Mouse (Mus musculus): ENCODE results near the gene Osbpl5. TPM values are rescaled to one million over a fixed set of nuclear protein-coding genes. Genes with fewer than 3 reads are reported as not detected.

Gene Osbpl5
- polyA plus RNA-seq, 1 experiment = 6.7 TPM

DNA sequence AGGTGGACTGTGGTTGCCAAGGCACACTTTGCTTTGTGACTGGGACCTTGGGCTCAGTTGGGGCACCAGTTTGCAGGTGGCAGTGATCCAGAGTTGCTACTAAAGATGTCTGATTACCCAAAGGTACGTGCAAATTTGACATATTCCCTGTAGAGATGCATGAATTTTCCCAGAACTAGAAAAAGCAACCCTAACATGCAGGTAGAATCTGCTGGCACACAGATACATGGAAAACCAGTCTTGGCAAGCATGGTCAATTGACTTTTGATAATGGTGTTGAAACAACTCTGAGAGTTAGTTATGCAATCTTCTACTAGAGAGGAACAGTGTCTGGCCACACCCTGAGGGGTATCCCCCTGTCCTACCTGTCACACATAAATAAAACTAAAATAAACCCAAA, 5.4 kb downstream of the Osbpl5 start:
- Histone ChIP-seq H3K4me1 (ENCODE audit: control insufficient read depth, insufficient read depth, low read length) (no peaks in the 10 kb centered on the region), H3K4me3 (replicated peaks; ENCODE audit: control insufficient read depth, low read depth, low read length) (no peak overlapping the region), H3K27ac (ENCODE audit: control insufficient read depth, insufficient read depth, low read depth, low read length, poor library complexity) (no peak overlapping the region)
- 69% methylated on average over 1 of the region's 1 CpGs for WGBS
- no peak for TF ChIP-seq CTCF (IDR thresholded peaks at IDR 0.05; ENCODE audit: control insufficient read depth, insufficient read depth, low read length)
- no peak for TF ChIP-seq POLR2A (IDR thresholded peaks at IDR 0.05; ENCODE audit: borderline replicate concordance, control insufficient read depth, low read depth, low read length)

DNA sequence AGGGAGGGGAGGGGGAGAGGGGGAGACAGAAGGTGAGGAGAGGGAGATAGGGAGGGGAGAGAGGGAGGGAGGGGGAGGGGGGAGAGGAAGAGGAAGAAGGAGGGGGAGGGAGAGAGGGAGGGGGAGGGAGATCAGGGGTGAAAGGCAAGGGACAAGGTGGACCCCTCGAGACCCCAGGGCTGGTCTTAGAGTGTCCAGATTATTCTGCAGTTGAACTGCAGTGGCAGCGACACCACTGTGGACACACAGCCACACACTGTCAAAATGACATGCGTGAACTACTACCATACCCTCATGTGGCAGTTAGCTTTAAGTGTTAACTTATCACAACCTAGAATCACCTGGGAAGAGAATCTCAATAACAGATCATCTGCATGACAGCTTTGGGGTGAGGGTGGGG, 7.7 kb downstream of the Osbpl5 start:
- 67% methylated on average over 3 of the region's 3 CpGs for WGBS
- TF ChIP-seq CTCF (IDR thresholded peaks at IDR 0.05; ENCODE audit: control insufficient read depth, insufficient read depth, low read length) (no peak), POLR2A (IDR thresholded peaks at IDR 0.05; ENCODE audit: borderline replicate concordance, control insufficient read depth, low read depth, low read length) (no peak)
- Histone ChIP-seq H3K4me3 (replicated peaks; ENCODE audit: control insufficient read depth, low read depth, low read length) (no peak overlapping the region), H3K4me1 (ENCODE audit: control insufficient read depth, insufficient read depth, low read length) (no peaks in the 10 kb centered on the region), H3K27ac (ENCODE audit: control insufficient read depth, insufficient read depth, low read depth, low read length, poor library complexity) (no peak overlapping the region)

GRCm38 (mm10) chr7:143748041-143748868, 8.5 kb downstream of the Osbpl5 start:
- no peak overlapping the region for H3K4me3 ChIP-seq (replicated peaks; ENCODE audit: control insufficient read depth, low read depth, low read length)
- no peaks in the 10 kb centered on the region for H3K4me1 ChIP-seq (ENCODE audit: control insufficient read depth, insufficient read depth, low read length)
- peak; percentile 81 for TF ChIP-seq CTCF (IDR thresholded peaks at IDR 0.05; ENCODE audit: control insufficient read depth, insufficient read depth, low read length)
- no peak for TF ChIP-seq POLR2A (IDR thresholded peaks at IDR 0.05; ENCODE audit: borderline replicate concordance, control insufficient read depth, low read depth, low read length)
- 9% methylated on average over 16 of the region's 16 CpGs for WGBS
- no peak overlapping the region for H3K27ac ChIP-seq (ENCODE audit: control insufficient read depth, insufficient read depth, low read depth, low read length, poor library complexity)

DNA sequence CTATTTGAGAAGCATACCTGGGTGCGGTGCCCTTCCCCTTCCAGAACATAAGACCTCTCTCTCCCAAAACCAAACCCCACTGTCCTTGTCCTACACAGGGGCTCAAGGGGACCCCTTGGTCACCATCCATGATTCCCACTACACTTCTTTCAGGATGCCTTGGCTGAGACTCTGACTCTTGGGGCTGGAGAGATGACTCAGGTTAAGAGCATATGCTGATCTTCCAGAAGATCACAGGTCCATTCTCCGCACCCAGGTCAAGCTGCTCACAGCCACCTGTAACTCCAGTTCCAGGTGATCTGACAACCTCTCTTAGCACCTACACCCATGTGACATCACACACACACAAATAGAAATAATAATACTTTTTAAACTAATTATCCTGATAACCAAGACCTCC, 16.1 kb downstream of the Osbpl5 start:
- Histone ChIP-seq H3K4me3 (replicated peaks; ENCODE audit: control insufficient read depth, low read depth, low read length) (no peak overlapping the region), H3K4me1 (ENCODE audit: control insufficient read depth, insufficient read depth, low read length) (no peaks in the 10 kb centered on the region), H3K27ac (ENCODE audit: control insufficient read depth, insufficient read depth, low read depth, low read length, poor library complexity) (no peak overlapping the region)
- TF ChIP-seq CTCF (IDR thresholded peaks at IDR 0.05; ENCODE audit: control insufficient read depth, insufficient read depth, low read length) = no peak
- no peak for TF ChIP-seq POLR2A (IDR thresholded peaks at IDR 0.05; ENCODE audit: borderline replicate concordance, control insufficient read depth, low read depth, low read length)
- 55% methylated on average over 2 of the region's 2 CpGs for WGBS

GRCm38 (mm10) chr7:143739511-143740461, 17.0 kb downstream of the Osbpl5 start:
- 11% methylated on average over 37 of the region's 38 CpGs for WGBS
- H3K4me1 ChIP-seq (ENCODE audit: control insufficient read depth, insufficient read depth, low read length) = no peaks in the 10 kb centered on the region
- TF ChIP-seq CTCF (IDR thresholded peaks at IDR 0.05; ENCODE audit: control insufficient read depth, insufficient read depth, low read length) (no peak), POLR2A (IDR thresholded peaks at IDR 0.05; ENCODE audit: borderline replicate concordance, control insufficient read depth, low read depth, low read length) (no peak)
- no peak overlapping the region for H3K4me3 ChIP-seq (replicated peaks; ENCODE audit: control insufficient read depth, low read depth, low read length)
- H3K27ac ChIP-seq (ENCODE audit: control insufficient read depth, insufficient read depth, low read depth, low read length, poor library complexity) = no peak overlapping the region

GRCm38 (mm10) chr7:143738601-143739006, 18.2 kb downstream of the Osbpl5 start:
- Histone ChIP-seq H3K27ac (ENCODE audit: control insufficient read depth, insufficient read depth, low read depth, low read length, poor library complexity) (no peak overlapping the region), H3K4me1 (ENCODE audit: control insufficient read depth, insufficient read depth, low read length) (no peaks in the 10 kb centered on the region), H3K4me3 (replicated peaks; ENCODE audit: control insufficient read depth, low read depth, low read length) (no peak overlapping the region)
- WGBS = 84% methylated on average over 5 of the region's 5 CpGs
- TF ChIP-seq CTCF (IDR thresholded peaks at IDR 0.05; ENCODE audit: control insufficient read depth, insufficient read depth, low read length) = no peak
- TF ChIP-seq POLR2A (IDR thresholded peaks at IDR 0.05; ENCODE audit: borderline replicate concordance, control insufficient read depth, low read depth, low read length) = no peak

- no peak overlapping the region for H3K4me3 ChIP-seq (replicated peaks; ENCODE audit: control insufficient read depth, low read depth, low read length)
- WGBS = 83% methylated on average over 6 of the region's 6 CpGs
Measured at GRCm38 (mm10) chr7:143738194-143738593, 18.6 kb downstream of the Osbpl5 start.

GRCm38 (mm10) chr7:143733746-143734145, 23.0 kb downstream of the Osbpl5 start:
- no peaks in the 10 kb centered on the region for H3K4me1 ChIP-seq (ENCODE audit: control insufficient read depth, insufficient read depth, low read length)
- no peak for TF ChIP-seq POLR2A (IDR thresholded peaks at IDR 0.05; ENCODE audit: borderline replicate concordance, control insufficient read depth, low read depth, low read length)
- TF ChIP-seq CTCF (IDR thresholded peaks at IDR 0.05; ENCODE audit: control insufficient read depth, insufficient read depth, low read length) = no peak
- 77% methylated on average over 4 of the region's 4 CpGs for WGBS
- H3K27ac ChIP-seq (ENCODE audit: control insufficient read depth, insufficient read depth, low read depth, low read length, poor library complexity) = no peak overlapping the region
- no peak overlapping the region for H3K4me3 ChIP-seq (replicated peaks; ENCODE audit: control insufficient read depth, low read depth, low read length)

More at GRCm38 (mm10) chr7:143738194-143738593, 18.6 kb downstream of the Osbpl5 start:
- TF ChIP-seq CTCF (IDR thresholded peaks at IDR 0.05; ENCODE audit: control insufficient read depth, insufficient read depth, low read length) = no peak
- TF ChIP-seq POLR2A (IDR thresholded peaks at IDR 0.05; ENCODE audit: borderline replicate concordance, control insufficient read depth, low read depth, low read length) = no peak
- no peaks in the 10 kb centered on the region for H3K4me1 ChIP-seq (ENCODE audit: control insufficient read depth, insufficient read depth, low read length)
- H3K27ac ChIP-seq (ENCODE audit: control insufficient read depth, insufficient read depth, low read depth, low read length, poor library complexity) = no peak overlapping the region
